Mouse (Mus musculus): ENCODE measurements around the gene Jmjd1c. TPM values are rescaled to one million over a fixed set of nuclear protein-coding genes. Genes with fewer than 3 reads are reported as not detected.

The Jmjd1c gene
- polyA plus RNA-seq, 1 experiment from 2014 or later, result 36.7 TPM

- 0 out of 2 replicates have a peak, but pooled peaks cover 6% of the 10 kb centered on the region for H3K4me1 ChIP-seq (replicated peaks)
- H3K9me3 ChIP-seq, result no peaks in the 10 kb centered on the region
- no peaks in the 10 kb centered on the region for H3K36me3 ChIP-seq
- H3K27me3 ChIP-seq (ENCODE audit: insufficient read depth, poor library complexity, severe bottlenecking), result no peaks in the 10 kb centered on the region
- H3K4me3 ChIP-seq, result no peak overlapping the region
- DNase-seq (ENCODE audit: low spot score), result no peak
- 92% methylated on average over 4 of the region's 4 CpGs for WGBS
- no peak overlapping the region for H3K27ac ChIP-seq
These were observed 81.5 kb downstream of the Jmjd1c start for GRCm38 (mm10) chr10:67177410-67177809.

DNA sequence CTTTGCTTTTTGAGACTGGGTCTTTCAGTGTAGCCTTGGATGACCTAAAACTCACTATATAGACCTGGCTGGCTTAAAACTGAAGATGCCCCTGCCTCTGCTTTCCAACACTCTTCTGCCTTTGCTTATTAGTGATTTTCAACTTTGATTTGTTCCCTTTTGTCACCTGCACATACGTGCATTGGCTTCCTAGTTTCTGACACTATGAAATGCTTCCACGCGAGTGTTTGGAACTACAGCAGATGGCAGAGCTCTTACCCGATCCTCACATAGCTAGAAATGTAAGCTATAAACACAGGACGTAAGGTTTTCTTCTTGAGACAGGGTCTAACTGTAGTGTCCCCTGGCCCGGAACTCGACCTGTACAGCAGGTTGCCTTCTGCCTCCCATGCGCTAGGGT, 84.1 kb downstream of the Jmjd1c start:
- DNase-seq (ENCODE audit: low spot score), result no peak
- 91% methylated on average over 8 of the region's 8 CpGs for WGBS
- Histone ChIP-seq H3K36me3 (no peaks in the 10 kb centered on the region), H3K4me3 (no peak overlapping the region), H3K9me3 (no peaks in the 10 kb centered on the region), H3K27me3 (ENCODE audit: insufficient read depth, poor library complexity, severe bottlenecking) (no peaks in the 10 kb centered on the region), H3K4me1 (replicated peaks) (peaks cover 16% of the 10 kb centered on the region), H3K27ac (no peak overlapping the region)

DNA sequence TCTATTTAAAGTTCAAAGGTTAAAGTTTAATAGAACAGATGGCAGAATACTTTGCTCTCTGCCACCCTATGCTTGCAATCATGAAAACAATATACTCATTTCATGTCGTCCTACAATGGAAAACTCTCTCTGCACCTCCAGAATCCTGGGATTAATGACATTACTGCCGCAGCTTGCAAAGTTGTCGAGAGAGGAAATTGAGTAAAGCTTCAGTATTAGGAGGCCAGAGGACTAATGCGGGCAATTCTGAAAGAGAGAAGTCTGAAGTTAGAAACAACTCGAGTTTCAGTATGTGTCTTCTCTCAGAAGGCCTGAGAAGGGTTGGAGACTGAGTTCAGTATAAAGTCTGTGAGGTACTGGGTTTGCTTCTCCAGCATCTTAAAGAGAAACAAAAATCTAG, 84.9 kb downstream of the Jmjd1c start:
- WGBS, result 76% methylated on average over 5 of the region's 5 CpGs
- Histone ChIP-seq H3K4me3 (no peak overlapping the region), H3K4me1 (replicated peaks) (peaks cover 16% of the 10 kb centered on the region), H3K36me3 (no peaks in the 10 kb centered on the region), H3K9me3 (no peaks in the 10 kb centered on the region), H3K27ac (no peak overlapping the region), H3K27me3 (ENCODE audit: insufficient read depth, poor library complexity, severe bottlenecking) (no peaks in the 10 kb centered on the region)
- no peak for DNase-seq (ENCODE audit: low spot score)

DNA sequence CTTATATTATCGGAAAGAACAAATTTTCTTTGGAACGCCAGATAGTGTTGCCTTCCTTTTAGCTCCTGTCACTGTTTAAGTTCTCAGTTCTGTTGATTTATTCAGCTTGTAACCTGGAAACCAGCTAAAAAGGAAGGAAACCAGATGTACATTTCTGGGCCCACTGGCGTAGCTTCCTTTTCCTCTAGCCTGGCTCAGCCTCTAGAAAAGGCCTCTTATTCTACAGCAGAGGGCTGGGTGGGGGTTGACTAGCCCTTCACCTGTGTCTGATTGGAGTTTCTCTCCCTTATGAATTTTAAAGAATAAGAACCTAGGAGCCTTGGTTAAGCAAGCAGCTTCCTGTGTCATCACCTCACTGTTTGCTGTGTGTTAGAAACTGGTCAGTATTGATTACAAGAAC, 86.7 kb downstream of the Jmjd1c start:
- no peaks in the 10 kb centered on the region for H3K9me3 ChIP-seq
- H3K4me1 ChIP-seq (replicated peaks), result peaks cover 26% of the 10 kb centered on the region
- no peaks in the 10 kb centered on the region for H3K36me3 ChIP-seq
- WGBS, result 73% methylated on average over 3 of the region's 3 CpGs
- no peak overlapping the region for H3K27ac ChIP-seq
- no peaks in the 10 kb centered on the region for H3K27me3 ChIP-seq (ENCODE audit: insufficient read depth, poor library complexity, severe bottlenecking)
- no peak for DNase-seq (ENCODE audit: low spot score)
- no peak overlapping the region for H3K4me3 ChIP-seq

DNA sequence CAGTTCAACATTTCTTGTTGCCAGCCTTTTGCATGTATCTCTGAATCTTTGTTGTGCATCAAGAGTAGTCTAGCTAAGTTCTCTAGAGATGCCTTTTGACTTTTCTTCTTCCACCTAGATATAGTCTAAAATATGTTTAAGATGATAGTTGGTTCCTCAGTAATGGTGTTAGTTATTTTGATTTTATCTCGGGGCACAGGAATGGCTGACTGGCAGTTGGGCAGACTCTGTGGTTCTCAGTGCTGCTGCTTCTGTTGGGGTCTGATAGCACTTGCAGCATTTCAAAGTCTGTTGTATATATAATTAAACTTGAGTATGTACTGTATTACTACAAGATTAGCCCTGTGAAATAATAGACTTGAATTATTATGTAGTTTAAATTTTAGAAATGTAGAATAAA, 87.2 kb downstream of the Jmjd1c start:
- 76% methylated on average over 1 of the region's 1 CpGs for WGBS
- no peaks in the 10 kb centered on the region for H3K36me3 ChIP-seq

GRCm38 (mm10) chr10:67184441-67185070, 88.6 kb downstream of the Jmjd1c start:
- no peak for DNase-seq (ENCODE audit: low spot score)
- 57% methylated on average over 3 of the region's 3 CpGs for WGBS

More for the DNA sequence above, 87.2 kb downstream of the Jmjd1c start:
- no peaks in the 10 kb centered on the region for H3K9me3 ChIP-seq
- peaks cover 30% of the 10 kb centered on the region for H3K4me1 ChIP-seq (replicated peaks)
- DNase-seq (ENCODE audit: low spot score), result no peak
- no peaks in the 10 kb centered on the region for H3K27me3 ChIP-seq (ENCODE audit: insufficient read depth, poor library complexity, severe bottlenecking)
- H3K27ac ChIP-seq, result no peak overlapping the region
- no peak overlapping the region for H3K4me3 ChIP-seq

DNA sequence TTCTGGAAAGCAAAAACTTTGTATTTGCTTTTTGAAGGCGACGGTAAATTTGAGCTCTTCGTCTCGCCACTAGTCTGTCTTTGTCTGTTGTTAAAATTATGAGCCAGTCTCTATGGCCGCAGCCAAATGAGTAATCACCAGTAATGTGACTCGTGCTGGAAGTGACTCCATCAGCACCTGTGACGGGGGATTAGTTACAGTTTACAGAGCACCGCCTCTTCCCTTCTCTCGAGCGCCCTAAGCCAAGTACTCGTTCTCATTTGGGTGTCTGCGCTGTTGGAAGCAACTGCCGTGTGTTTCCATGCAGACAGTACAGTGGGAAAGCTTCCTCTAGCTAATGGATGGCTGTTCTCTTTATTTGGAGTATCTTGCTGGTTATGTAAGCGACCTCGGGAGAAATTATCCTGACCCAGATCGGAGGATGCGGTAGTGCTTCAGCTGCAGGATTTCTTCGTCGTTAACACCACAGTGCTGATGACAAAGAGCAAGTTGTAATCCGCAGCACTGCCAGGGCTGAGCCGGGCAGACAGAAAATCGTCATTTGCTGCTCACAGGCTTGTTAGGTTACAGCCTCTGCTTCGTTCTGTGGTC, 89.7 kb downstream of the Jmjd1c start:
- Histone ChIP-seq H3K9me3 (no peaks in the 10 kb centered on the region), H3K36me3 (peaks cover 6% of the 10 kb centered on the region), H3K4me1 (replicated peaks) (peaks cover 34% of the 10 kb centered on the region), H3K4me3 (peak overlapping the region; percentile 51), H3K27me3 (ENCODE audit: insufficient read depth, poor library complexity, severe bottlenecking) (no peaks in the 10 kb centered on the region), H3K27ac (peak overlapping the region; percentile 89)
- WGBS, result under 1% methylated on average over 23 of the region's 23 CpGs
- DNase-seq (ENCODE audit: low spot score), result peak; percentile 73

More at GRCm38 (mm10) chr10:67184441-67185070, 88.6 kb downstream of the Jmjd1c start:
- H3K36me3 ChIP-seq, result no peaks in the 10 kb centered on the region
- H3K27ac ChIP-seq, result peak overlapping the region; percentile 89
- H3K9me3 ChIP-seq, result no peaks in the 10 kb centered on the region
- no peak overlapping the region for H3K4me3 ChIP-seq
- H3K4me1 ChIP-seq (replicated peaks), result peaks cover 40% of the 10 kb centered on the region
- no peaks in the 10 kb centered on the region for H3K27me3 ChIP-seq (ENCODE audit: insufficient read depth, poor library complexity, severe bottlenecking)

- H3K4me3 ChIP-seq, result peak overlapping the region; percentile 51
- H3K4me1 ChIP-seq (replicated peaks), result peaks cover 34% of the 10 kb centered on the region
- peaks cover 15% of the 10 kb centered on the region for H3K36me3 ChIP-seq
- H3K27me3 ChIP-seq (ENCODE audit: insufficient read depth, poor library complexity, severe bottlenecking), result no peaks in the 10 kb centered on the region
- H3K27ac ChIP-seq, result peak overlapping the region; percentile 89
- H3K9me3 ChIP-seq, result no peaks in the 10 kb centered on the region
- DNase-seq (ENCODE audit: low spot score), result no peak
These were observed 90.6 kb downstream of the Jmjd1c start for GRCm38 (mm10) chr10:67186489-67186888.

DNA sequence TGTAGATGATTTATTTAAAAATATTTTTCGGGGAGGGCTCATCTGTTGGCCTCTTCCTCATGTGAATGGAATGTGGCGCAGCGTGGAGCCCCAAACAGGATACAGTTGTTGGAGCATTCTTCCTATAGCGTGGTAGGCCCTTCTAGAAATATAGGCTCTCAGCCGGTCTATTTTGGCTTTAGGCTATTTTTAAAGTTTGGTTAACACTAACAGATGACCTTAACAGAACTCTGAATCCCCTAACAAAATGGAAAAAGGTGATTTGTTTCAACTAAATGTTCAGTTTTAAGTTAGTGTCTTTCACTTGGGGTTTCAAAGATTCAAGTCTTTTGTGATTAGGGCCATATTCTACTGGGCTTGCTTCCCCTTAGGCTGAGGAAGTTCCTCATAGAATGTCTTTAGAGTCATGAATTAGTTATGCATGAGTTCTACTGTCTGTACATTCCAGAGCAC, 91.1 kb downstream of the Jmjd1c start:
- H3K4me1 ChIP-seq (replicated peaks), result peaks cover 34% of the 10 kb centered on the region
- H3K4me3 ChIP-seq, result peak overlapping the region; percentile 51
- 6% methylated on average over 5 of the region's 5 CpGs for WGBS
- no peaks in the 10 kb centered on the region for H3K9me3 ChIP-seq
- peak overlapping the region; percentile 89 for H3K27ac ChIP-seq
- no peaks in the 10 kb centered on the region for H3K27me3 ChIP-seq (ENCODE audit: insufficient read depth, poor library complexity, severe bottlenecking)
- peak; percentile 21 for DNase-seq (ENCODE audit: low spot score)
- peaks cover 21% of the 10 kb centered on the region for H3K36me3 ChIP-seq

- 91% methylated on average over 2 of the region's 2 CpGs for WGBS
These were observed 92.0 kb downstream of the Jmjd1c start for GRCm38 (mm10) chr10:67187952-67188351.

GRCm38 (mm10) chr10:67189057-67189456, 93.1 kb downstream of the Jmjd1c start:
- peaks cover 29% of the 10 kb centered on the region for H3K4me1 ChIP-seq (replicated peaks)
- no peak overlapping the region for H3K4me3 ChIP-seq
- peaks cover 2% of the 10 kb centered on the region; the same call in 1 of the 2 replicates for H3K9me3 ChIP-seq
- DNase-seq (ENCODE audit: low spot score), result no peak
- peak overlapping the region; percentile 50; the same call in 1 of the 2 replicates for H3K27ac ChIP-seq
- H3K36me3 ChIP-seq, result peaks cover 35% of the 10 kb centered on the region
- no peaks in the 10 kb centered on the region for H3K27me3 ChIP-seq (ENCODE audit: insufficient read depth, poor library complexity, severe bottlenecking)

More at GRCm38 (mm10) chr10:67187952-67188351, 92.0 kb downstream of the Jmjd1c start:
- DNase-seq (ENCODE audit: low spot score), result no peak
- Histone ChIP-seq H3K4me1 (replicated peaks) (peaks cover 29% of the 10 kb centered on the region), H3K36me3 (peaks cover 30% of the 10 kb centered on the region), H3K4me3 (peak overlapping the region; percentile 51), H3K27me3 (ENCODE audit: insufficient read depth, poor library complexity, severe bottlenecking) (no peaks in the 10 kb centered on the region), H3K9me3 (peaks cover 2% of the 10 kb centered on the region; the same call in 1 of the 2 replicates), H3K27ac (0 out of 2 replicates have a peak overlapping the region, but pooled peaks have one; percentile 5)

DNA sequence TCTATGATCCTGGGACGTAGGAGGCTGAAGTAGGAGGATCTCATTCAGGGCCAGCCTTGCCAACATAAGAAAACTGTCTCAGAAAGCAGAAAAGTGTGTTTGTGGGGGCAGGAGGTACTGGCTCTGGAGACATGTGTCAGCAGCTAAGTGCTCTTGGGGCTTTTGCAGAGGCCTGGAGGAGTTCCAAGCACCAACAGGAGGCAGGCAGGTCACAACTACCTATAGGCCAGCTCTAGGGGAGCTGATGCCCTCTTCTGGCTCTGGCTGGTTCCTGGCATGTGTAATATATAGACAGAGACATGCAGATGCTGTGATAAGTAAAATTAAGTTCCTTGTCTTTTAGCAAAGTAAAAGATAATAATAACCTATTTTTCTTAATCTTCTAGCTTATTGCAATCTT, 94.3 kb downstream of the Jmjd1c start:
- H3K27ac ChIP-seq, result no peak overlapping the region
- H3K4me1 ChIP-seq (replicated peaks), result peaks cover 24% of the 10 kb centered on the region
- H3K27me3 ChIP-seq (ENCODE audit: insufficient read depth, poor library complexity, severe bottlenecking), result no peaks in the 10 kb centered on the region
- WGBS, result 90% methylated on average over 1 of the region's 1 CpGs
- peaks cover 43% of the 10 kb centered on the region for H3K36me3 ChIP-seq
- no peak overlapping the region for H3K4me3 ChIP-seq
- peaks cover 2% of the 10 kb centered on the region; the same call in 1 of the 2 replicates for H3K9me3 ChIP-seq
- DNase-seq (ENCODE audit: low spot score), result no peak

- Histone ChIP-seq H3K27ac (no peak overlapping the region), H3K4me3 (no peak overlapping the region), H3K36me3 (peaks cover 43% of the 10 kb centered on the region), H3K4me1 (replicated peaks) (peaks cover 17% of the 10 kb centered on the region), H3K9me3 (peaks cover 2% of the 10 kb centered on the region; the same call in 1 of the 2 replicates), H3K27me3 (ENCODE audit: insufficient read depth, poor library complexity, severe bottlenecking) (no peaks in the 10 kb centered on the region)
- DNase-seq (ENCODE audit: low spot score), result no peak
- WGBS, result 95% methylated on average over 3 of the region's 3 CpGs
These were observed 96.4 kb downstream of the Jmjd1c start for GRCm38 (mm10) chr10:67192366-67192765.
